Mouse (Mus musculus): ENCODE measurements around the gene Bcap31. TPM values are rescaled to one million over a fixed set of nuclear protein-coding genes. Genes with fewer than 3 reads are reported as not detected.
"Not testable (repeated sequence)": the region's sequence is repeated elsewhere in the genome, so short reads cannot be mapped to it uniquely, and the experiment has no call there.

The Bcap31 gene
- 127 and 137 TPM in 2 replicates for polyA plus RNA-seq (2015; fragmentation: Nextera tagmentation; extraction: Ambion mirVana)

DNA sequence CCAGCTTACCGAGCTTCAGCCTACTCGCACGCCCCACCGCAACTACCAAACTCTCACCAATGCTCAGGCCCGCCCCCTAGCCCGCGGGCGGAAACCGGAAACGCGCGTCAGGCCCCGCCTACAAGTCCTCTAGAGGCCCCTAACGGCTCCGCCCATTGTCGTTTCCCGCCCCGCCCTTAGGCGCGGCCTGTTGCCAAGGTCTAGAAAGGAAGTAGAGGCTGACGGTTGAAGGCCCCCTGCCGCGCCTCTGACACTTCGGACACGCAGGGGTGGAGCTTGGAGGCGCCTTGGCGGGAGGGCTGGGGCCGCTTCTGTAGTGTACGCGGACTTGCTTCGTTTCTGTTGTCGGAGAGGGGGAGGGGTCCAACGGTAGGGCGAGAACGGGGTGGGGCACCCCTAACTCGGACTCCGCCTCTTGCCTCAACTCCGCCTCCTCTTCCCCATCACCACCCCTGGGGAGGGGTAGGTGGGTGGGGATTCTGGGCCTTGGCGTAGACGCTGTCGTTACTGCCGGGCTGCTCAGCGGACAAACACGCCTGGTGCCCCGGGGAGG is at the start of gene Bcap31, which contains the start of gene Abcd1:
Gene Bcap31, minus strand, starts transcription at position 67 of the 553 bp plus-strand sequence.
Gene Abcd1, plus strand, starts transcription at position 489 of the 553 bp plus-strand sequence.
- Histone ChIP-seq H3K27ac (replicated peaks) (peak within 1 kb of the TSS; percentile 94), H3K27me3 (no peaks in the 10 kb centered on the region), H3K9me3 (replicated peaks) (no peaks in the 10 kb centered on the region), H3K4me1 (replicated peaks) (peaks cover 44% of the 10 kb centered on the region), H3K9ac (peak within 1 kb of the TSS; percentile 66), H3K4me2 (peak within 1 kb of the TSS; percentile 78), H3K4me3 (replicated peaks) (peak within 1 kb of the TSS; percentile 67), H3K36me3 (replicated peaks) (peaks cover 7% of the 10 kb centered on the region; the same call in 1 of the 2 replicates)
- 19% methylated on average over 45 of the region's 45 CpGs for WGBS (ENCODE audit: insufficient replicate concordance)
- ATAC-seq (ENCODE audit: insufficient read depth): peak; percentile 90

DNA sequence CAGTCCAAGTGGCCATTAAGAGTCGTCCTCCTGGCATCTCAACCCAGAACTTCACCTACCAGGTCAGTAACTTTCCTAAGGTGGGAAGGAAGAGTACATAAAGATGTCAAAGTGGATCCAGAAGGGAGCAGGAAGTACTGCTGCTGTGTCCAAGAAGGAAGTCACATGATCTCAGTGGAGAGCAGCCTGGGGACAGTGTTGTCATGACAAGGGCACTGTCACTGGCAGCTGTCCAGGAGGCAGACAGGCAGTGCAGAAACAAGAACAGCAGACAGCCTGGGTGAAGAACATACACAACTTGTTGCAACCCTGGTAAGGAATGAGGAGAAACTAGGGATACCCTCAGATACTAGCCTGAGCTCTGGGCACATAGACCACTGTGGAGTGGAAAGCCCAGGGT is 49.3 kb upstream of the Bcap31 start:
- ATAC-seq (ENCODE audit: insufficient read depth): no peak
- H3K27ac ChIP-seq (replicated peaks): no peak overlapping the region
- H3K36me3 ChIP-seq (replicated peaks): no peaks in the 10 kb centered on the region
- 46% methylated on average over 1 of the region's 1 CpGs for WGBS (ENCODE audit: insufficient replicate concordance)
- H3K4me2 ChIP-seq: no peak overlapping the region
- H3K9me3 ChIP-seq (replicated peaks): no peaks in the 10 kb centered on the region
- no peak overlapping the region for H3K9ac ChIP-seq
- no peak overlapping the region for H3K4me3 ChIP-seq (replicated peaks)
- no peaks in the 10 kb centered on the region for H3K4me1 ChIP-seq (replicated peaks)
- no peaks in the 10 kb centered on the region for H3K27me3 ChIP-seq

DNA sequence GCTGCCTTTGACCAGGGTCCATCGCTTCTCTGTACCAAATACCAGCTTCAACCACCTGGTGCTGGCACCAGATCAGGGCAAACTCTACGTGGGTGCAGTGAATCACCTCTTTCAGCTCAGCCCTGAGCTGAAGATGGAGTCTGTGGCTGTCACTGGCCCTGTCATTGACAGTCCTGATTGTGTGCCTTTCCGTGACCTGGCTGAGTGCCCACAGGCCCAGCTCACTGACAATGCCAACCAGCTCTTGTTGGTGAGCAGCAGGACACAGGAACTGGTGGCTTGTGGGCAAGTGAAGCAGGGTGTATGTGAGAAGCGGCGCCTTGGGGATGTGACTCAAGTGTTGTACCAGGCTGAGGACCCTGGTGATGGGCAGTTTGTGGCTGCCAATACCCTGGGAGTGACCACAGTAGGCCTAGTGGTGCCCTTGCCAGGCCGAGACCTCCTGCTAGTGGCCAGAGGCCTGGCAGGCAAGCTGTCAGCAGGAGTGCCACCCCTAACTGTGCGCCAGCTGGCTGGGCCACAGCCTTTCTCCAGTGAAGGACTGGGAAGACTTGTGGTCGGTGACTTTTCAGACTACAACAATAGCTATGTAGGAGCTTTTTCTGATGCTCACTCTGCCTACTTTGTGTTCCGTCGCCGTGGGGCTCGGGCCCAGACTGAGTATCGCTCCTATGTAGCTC is 42.8 kb upstream of the Bcap31 start:
- ATAC-seq (ENCODE audit: insufficient read depth): no peak
- no peaks in the 10 kb centered on the region for H3K9me3 ChIP-seq (replicated peaks)
- H3K27ac ChIP-seq (replicated peaks): no peak overlapping the region
- WGBS (ENCODE audit: insufficient replicate concordance): 65% methylated on average over 13 of the region's 13 CpGs
- no peak overlapping the region for H3K4me2 ChIP-seq
- H3K4me3 ChIP-seq (replicated peaks): no peak overlapping the region
- no peaks in the 10 kb centered on the region for H3K36me3 ChIP-seq (replicated peaks)
- no peaks in the 10 kb centered on the region for H3K27me3 ChIP-seq
- no peak overlapping the region for H3K9ac ChIP-seq
- no peaks in the 10 kb centered on the region for H3K4me1 ChIP-seq (replicated peaks)

DNA sequence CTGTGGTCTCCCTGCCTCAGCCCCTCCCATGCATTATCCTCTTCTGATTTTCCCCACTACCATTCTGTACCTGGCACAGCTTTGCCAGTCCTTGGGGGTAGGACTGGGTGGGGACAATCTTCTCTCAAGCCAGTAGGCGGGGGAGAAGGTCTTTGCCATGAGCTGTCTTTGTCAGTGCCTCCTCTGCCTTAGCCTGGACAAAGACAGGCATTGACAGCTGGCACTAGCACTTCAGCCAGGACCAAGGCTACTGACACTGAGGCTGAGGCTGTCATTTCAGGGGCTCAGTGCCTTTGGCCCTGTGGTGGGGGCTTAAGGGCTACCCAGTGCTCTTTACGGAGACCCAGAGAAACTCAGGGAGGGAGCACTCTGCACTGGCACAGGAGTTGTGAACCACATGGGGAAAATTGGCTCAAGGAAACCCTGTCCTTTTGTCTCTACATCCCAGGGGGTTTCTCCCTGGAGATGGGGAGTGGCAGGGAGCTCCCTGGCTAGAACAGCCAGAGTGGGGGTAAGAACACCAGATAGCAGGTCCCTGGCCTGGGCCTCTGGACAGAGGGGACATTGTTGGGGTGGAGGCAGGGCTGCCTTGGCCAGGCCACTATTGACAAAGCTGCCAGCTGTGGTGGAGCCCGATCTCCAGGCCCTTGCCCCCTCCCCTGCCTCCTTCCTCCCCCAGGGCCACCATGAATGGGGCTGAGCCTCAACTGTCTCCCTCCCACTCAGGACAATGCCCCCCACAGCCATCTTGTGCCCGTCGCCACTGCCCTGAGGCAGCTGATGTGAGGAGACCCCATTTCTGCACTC is 40.6 kb upstream of the Bcap31 start, which contains the start of gene Plxnb3:
Gene Plxnb3, plus strand, starts transcription at position 757 of the 807 bp plus-strand sequence.
- no peak for ATAC-seq (ENCODE audit: insufficient read depth)
- H3K27ac ChIP-seq (replicated peaks): no peak within 1 kb of the TSS
- H3K4me2 ChIP-seq: no peak within 1 kb of the TSS
- H3K27me3 ChIP-seq: no peaks in the 10 kb centered on the region
- no peak within 1 kb of the TSS for H3K4me3 ChIP-seq (replicated peaks)
- H3K9me3 ChIP-seq (replicated peaks): no peaks in the 10 kb centered on the region
- WGBS (ENCODE audit: insufficient replicate concordance): 55% methylated on average over 5 of the region's 5 CpGs
- no peak within 1 kb of the TSS for H3K9ac ChIP-seq
- no peaks in the 10 kb centered on the region for H3K4me1 ChIP-seq (replicated peaks)
- no peaks in the 10 kb centered on the region for H3K36me3 ChIP-seq (replicated peaks)

DNA sequence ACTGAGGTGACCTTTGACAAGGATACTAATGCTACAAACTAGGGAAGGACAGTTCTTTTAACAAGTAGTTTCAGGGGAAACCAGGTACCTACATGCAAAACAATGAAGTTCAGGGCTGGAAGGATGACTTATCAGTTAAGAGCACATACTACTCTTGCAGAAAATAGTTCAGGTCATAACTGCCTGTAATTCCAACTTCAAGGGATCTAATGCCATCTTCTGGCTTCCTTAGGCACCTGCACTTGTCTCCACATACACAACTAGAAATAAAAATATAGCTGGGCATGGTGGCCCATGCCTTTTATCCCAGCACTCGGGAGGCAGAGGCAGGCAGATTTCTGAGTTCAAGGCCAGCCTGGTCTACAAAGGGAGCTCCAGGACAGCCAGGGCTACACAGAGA is 33.0 kb upstream of the Bcap31 start:
- Histone ChIP-seq H3K9ac (no peak overlapping the region), H3K27ac (replicated peaks) (no peak overlapping the region), H3K4me2 (no peak overlapping the region), H3K9me3 (replicated peaks) (no peaks in the 10 kb centered on the region), H3K4me1 (replicated peaks) (no peaks in the 10 kb centered on the region), H3K4me3 (replicated peaks) (no peak overlapping the region), H3K27me3 (no peaks in the 10 kb centered on the region), H3K36me3 (replicated peaks) (no peaks in the 10 kb centered on the region)
- 76% methylated on average over 1 of the region's 1 CpGs for WGBS (ENCODE audit: insufficient replicate concordance)
- ATAC-seq (ENCODE audit: insufficient read depth): no peak

DNA sequence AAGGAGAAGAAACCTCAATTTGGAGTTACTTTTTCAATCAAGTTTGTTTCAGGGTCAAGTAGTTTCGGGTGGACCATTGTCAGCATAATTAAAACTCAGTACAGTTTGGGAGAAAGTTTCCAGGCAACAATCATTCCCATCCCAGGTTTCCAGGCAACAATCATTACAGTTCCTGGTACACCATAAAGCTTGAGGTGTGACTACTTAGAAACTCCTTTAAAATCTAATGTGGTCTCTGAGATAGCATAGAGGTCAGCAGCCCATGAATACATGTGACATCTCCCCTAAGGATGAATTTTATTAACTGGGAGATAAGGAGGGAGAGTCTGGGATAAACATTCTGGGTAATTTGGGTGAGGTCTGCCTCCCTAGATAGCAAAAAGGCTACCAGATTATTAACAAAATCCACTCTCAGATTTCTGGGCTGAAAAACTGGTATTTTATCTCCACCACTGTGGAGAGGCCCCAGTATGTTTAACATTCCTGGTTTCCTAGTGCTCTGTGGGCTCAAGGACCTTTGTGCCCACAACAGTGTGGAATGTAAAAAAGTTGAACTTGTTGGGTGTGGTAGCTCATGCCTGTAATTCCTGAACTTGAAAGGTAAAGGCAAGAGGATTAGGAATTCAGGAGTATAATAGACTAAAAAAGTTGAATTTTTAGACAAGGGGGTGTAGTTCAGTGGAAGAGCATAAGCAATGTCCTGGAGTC is 29.0 kb upstream of the Bcap31 start:
- Histone ChIP-seq H3K27me3 (no peaks in the 10 kb centered on the region), H3K4me1 (replicated peaks) (no peaks in the 10 kb centered on the region), H3K4me3 (replicated peaks) (no peak overlapping the region), H3K27ac (replicated peaks) (no peak overlapping the region), H3K36me3 (replicated peaks) (no peaks in the 10 kb centered on the region), H3K9ac (no peak overlapping the region), H3K9me3 (replicated peaks) (no peaks in the 10 kb centered on the region), H3K4me2 (no peak overlapping the region)
- no peak for ATAC-seq (ENCODE audit: insufficient read depth)
- 74% methylated on average over 1 of the region's 1 CpGs for WGBS (ENCODE audit: insufficient replicate concordance)

DNA sequence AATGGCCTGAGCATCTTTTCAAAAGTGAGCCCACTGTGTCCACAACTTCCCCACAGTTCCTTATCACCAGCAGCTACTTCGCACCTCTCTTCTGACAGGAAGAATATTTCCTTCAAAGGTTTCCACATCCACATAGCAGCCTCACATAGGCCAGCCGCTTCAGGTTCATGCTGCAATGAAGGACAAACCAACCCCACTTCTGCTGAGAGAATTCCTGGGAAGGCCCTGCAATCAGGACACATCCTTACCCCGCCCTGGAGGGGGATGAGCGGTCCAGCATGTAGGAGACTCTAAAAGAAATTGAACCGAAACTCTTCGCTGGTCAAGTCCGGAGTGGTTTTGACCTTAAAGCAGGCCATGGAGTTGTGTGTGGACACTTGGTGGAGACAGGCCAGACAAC is 23.9 kb upstream of the Bcap31 start:
- H3K27me3 ChIP-seq; H3K9ac ChIP-seq; H3K36me3 ChIP-seq (replicated peaks); H3K9me3 ChIP-seq (replicated peaks); H3K27ac ChIP-seq (replicated peaks); ATAC-seq (ENCODE audit: insufficient read depth); H3K4me3 ChIP-seq (replicated peaks); H3K4me2 ChIP-seq; H3K4me1 ChIP-seq (replicated peaks): not testable (repeated sequence)
- WGBS (ENCODE audit: insufficient replicate concordance): 72% methylated on average over 7 of the region's 7 CpGs

DNA sequence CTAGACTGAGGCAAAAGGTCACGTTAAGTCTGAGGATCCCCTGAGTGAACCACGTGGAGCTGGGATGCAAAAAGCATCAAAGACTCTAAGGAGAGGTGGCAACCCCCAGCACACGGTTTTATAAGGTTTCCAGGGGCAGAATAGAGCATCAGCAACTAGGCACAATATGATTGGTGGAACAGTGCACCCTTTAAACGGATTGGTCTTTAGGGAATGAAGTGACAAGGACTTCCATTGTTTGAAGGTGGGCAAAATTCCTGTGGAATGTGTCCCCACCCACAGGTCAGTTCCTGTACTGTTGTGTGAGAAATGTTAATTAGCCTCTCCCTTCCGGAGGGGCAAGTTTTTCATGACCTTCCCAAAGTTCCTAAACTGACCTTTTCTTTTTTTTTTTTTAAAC is 23.2 kb upstream of the Bcap31 start:
- ATAC-seq (ENCODE audit: insufficient read depth): no peak
- H3K4me1 ChIP-seq (replicated peaks): no peaks in the 10 kb centered on the region
- no peak overlapping the region for H3K9ac ChIP-seq
- WGBS (ENCODE audit: insufficient replicate concordance): 52% methylated on average over 5 of the region's 5 CpGs
- no peak overlapping the region for H3K4me2 ChIP-seq
- no peak overlapping the region for H3K4me3 ChIP-seq (replicated peaks)
- no peaks in the 10 kb centered on the region for H3K27me3 ChIP-seq
- no peaks in the 10 kb centered on the region for H3K36me3 ChIP-seq (replicated peaks)
- no peaks in the 10 kb centered on the region for H3K9me3 ChIP-seq (replicated peaks)
- H3K27ac ChIP-seq (replicated peaks): no peak overlapping the region

DNA sequence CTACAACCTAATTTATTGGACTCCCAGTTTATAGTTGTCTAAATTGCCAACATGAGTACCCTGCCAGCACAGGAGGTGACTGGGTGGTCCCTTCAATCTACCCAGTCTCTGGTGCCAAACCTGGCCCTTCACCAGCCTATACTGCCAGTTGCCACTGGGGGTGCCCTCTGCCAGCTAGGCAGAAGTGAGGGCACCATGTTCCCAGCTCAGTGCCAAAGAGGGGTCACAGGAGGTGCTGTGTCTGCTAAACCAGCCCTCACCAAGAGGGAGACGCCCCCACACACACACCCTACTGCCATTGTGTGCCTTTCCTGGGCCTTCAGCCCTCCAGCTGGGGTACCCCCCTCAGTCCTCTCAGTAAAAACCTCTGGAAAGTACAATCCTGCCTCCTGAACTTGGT is 22.2 kb upstream of the Bcap31 start:
- Histone ChIP-seq H3K4me1 (replicated peaks) (no peaks in the 10 kb centered on the region), H3K9me3 (replicated peaks) (no peaks in the 10 kb centered on the region), H3K9ac (no peak overlapping the region), H3K4me2 (no peak overlapping the region), H3K27me3 (no peaks in the 10 kb centered on the region), H3K27ac (replicated peaks) (no peak overlapping the region), H3K4me3 (replicated peaks) (no peak overlapping the region), H3K36me3 (replicated peaks) (no peaks in the 10 kb centered on the region)
- WGBS (ENCODE audit: insufficient replicate concordance): 55% methylated on average over 1 of the region's 1 CpGs
- no peak for ATAC-seq (ENCODE audit: insufficient read depth)

DNA sequence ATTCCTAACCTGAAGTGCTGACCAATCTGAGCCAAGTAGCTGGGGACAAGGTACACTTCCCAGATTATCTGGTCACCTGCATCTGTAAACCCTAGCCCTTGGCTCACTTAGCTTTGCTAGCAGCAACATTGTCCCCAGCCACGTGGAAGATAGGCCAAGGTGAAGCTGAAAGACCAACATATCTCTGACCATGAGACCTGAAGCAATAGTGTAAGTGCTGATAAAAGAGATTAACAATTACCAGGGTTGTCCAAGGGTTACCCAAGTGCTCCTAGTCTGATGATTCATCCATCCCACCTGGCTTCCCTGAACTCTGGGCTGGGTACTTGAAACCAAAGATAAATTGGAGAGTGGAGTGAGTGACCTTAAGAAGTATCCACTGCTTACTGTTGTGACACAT is 14.9 kb upstream of the Bcap31 start:
- Histone ChIP-seq H3K9me3 (replicated peaks) (no peaks in the 10 kb centered on the region), H3K27ac (replicated peaks) (no peak overlapping the region), H3K27me3 (no peaks in the 10 kb centered on the region), H3K4me1 (replicated peaks) (no peaks in the 10 kb centered on the region), H3K36me3 (replicated peaks) (no peaks in the 10 kb centered on the region), H3K4me3 (replicated peaks) (no peak overlapping the region), H3K4me2 (no peak overlapping the region), H3K9ac (no peak overlapping the region)
- no peak for ATAC-seq (ENCODE audit: insufficient read depth)
- 23% methylated on average over 1 of the region's 1 CpGs for WGBS (ENCODE audit: insufficient replicate concordance)
